Mouse (Mus musculus) heart, embryonic 14.5 days (tissue): Measurements from ENCODE around the gene Tmem150c. TPM values are rescaled to one million over a fixed set of nuclear protein-coding genes. Genes with fewer than 3 reads are reported as not detected.

Experiments
- ATAC-seq: fragments of 200-750 bp; cut with Nextera tagmentation; 2 replicates; pipeline ENCODE4 v1.8.0; 2017; ENCODE audit warnings: low read depth, moderate TSS enrichment; ENCODE audit not compliant: insufficient number of reproducible peaks, insufficient read depth, low FRiP score
- H3K27ac ChIP-seq, 2 experiments: fragments of 200-500 bp in 1 of 2; fragments of 300-500 bp in 1 of 2; sonication (generic) in 1 of 2; replicated peaks in 1 of 2; 2 replicates each; pipeline ENCODE4 v1.5.1; 2012 to 2014; ENCODE audit warnings: low read depth in 2 of 2, low read length in 2 of 2, control low read depth in 1 of 2, mild to moderate bottlenecking in 1 of 2, mixed read lengths in 1 of 2; ENCODE audit not compliant: control insufficient read depth in 1 of 2, insufficient read depth in 1 of 2
- H3K27me3 ChIP-seq: fragments of 300-500 bp; sonication (generic); 2 replicates; pipeline ENCODE4 v1.6.1; 2014; ENCODE audit warnings: mild to moderate bottlenecking, low read length, control low read depth; ENCODE audit not compliant: control insufficient read depth, insufficient read depth
- H3K36me3 ChIP-seq: fragments of 300-500 bp; sonication (generic); 2 replicates; pipeline ENCODE4 v1.6.1; 2014; ENCODE audit warnings: mild to moderate bottlenecking, control low read depth, low read length, mixed read lengths; ENCODE audit not compliant: control insufficient read depth, insufficient read depth
- H3K4me1 ChIP-seq, 2 experiments: fragments of 200-500 bp in 1 of 2; fragments of 300-500 bp in 1 of 2; sonication (generic) in 1 of 2; 2 replicates each; pipeline ENCODE4 v1.6.1; 2012 to 2014; ENCODE audit warnings: low read length in 2 of 2, control low read depth in 1 of 2, mixed read lengths in 1 of 2; ENCODE audit not compliant: control insufficient read depth in 2 of 2, insufficient read depth in 2 of 2
- H3K4me2 ChIP-seq: fragments of 300-500 bp; sonication (generic); 2 replicates; pipeline ENCODE4 v1.6.1; 2014; ENCODE audit warnings: mild to moderate bottlenecking, low read length
- H3K4me3 ChIP-seq, 2 experiments: fragments of 200-500 bp in 1 of 2; fragments of 300-500 bp in 1 of 2; sonication (generic) in 1 of 2; 2 replicates each; pipeline ENCODE4 v1.5.1; 2012 to 2014; ENCODE audit warnings: low read length in 2 of 2, mild to moderate bottlenecking in 2 of 2, control low read depth in 1 of 2, low read depth in 1 of 2, moderate library complexity in 1 of 2; ENCODE audit not compliant: control insufficient read depth in 1 of 2, insufficient read depth in 1 of 2
- H3K9ac ChIP-seq: fragments of 300-500 bp; sonication (generic); 2 replicates; pipeline ENCODE4 v1.6.1; 2014; ENCODE audit warnings: mild to moderate bottlenecking, low read length
- H3K9me3 ChIP-seq: fragments of 300-500 bp; sonication (generic); 2 replicates; pipeline ENCODE4 v1.6.1; 2016; ENCODE audit warnings: low read length, control low read depth; ENCODE audit not compliant: control insufficient read depth
- WGBS: fragments of 180-500 bp; shearing (Covaris S2); extraction: QIAGEN DNeasy Blood & Tissue Kit; methylation state at CpG from one replicate; pipeline ENCODE4 v1.1.7; 2014; 5-methylcytosine and 5-hydroxymethylcytosine counted together
- polyA plus RNA-seq: library from polyadenylated mRNA; unstranded; fragments of >200 nt; fragmentation: Nextera tagmentation; extraction: Ambion mirVana; gene quantifications from 2 replicates; pipeline ENCODE4 v1.2.1, GENCODE M21; 2014

Tmem150c gene
- polyA plus RNA-seq, 1 experiment from 2014 or later, result 1.2 TPM

DNA sequence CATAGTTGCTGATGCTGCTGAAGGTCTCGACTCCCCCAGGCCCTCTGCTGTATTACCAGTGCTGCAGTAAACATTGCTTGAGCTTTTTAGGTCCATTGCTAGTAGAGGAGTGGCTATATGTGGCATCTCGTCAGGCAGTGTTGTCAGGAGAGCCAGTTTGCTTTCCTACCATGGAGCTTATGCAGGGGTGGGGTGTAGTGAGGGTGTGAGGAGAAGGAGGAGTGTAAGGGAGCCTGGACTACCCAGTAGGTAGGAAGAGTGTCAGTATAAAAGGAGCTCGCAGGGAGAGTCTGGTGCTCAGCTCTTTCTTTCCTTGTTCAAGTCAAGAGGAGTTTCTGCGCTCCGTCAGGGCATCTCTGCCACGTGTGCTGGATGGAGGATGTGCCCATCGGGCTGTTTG lies 106.9 kb downstream of the Tmem150c start:
- Histone ChIP-seq H3K4me2 (no peak overlapping the region), H3K27me3 (no peaks in the 10 kb centered on the region), H3K4me3 (no peak overlapping the region), H3K9ac (no peak overlapping the region), H3K9me3 (no peaks in the 10 kb centered on the region), H3K36me3 (no peaks in the 10 kb centered on the region), H3K4me1 (peaks cover 22 to 30% of the 10 kb centered on the region in 2 experiments), H3K27ac (no peak overlapping the region)
- WGBS, result 86% methylated on average over 7 of the region's 7 CpGs
- ATAC-seq, result no peak

DNA sequence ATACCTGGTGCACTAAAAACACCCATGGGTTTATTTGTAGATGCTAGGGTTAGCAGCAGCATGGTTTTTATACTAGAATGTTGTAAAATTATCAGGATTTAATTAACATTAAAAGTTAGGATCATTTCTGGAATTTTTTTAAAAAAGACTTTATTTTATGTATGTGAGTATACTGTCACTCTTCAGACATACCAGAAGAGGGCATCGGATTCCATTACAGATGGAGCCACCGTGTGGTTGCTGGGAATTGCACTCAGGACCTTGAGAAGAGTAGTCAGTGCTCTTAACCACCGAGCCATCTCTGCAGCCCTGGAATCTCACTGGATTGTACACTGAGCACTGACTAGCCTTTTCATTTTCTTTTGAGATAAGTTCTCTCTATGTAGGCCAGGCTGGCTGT lies 109.7 kb downstream of the Tmem150c start:
- no peaks in the 10 kb centered on the region for H3K36me3 ChIP-seq
- H3K9ac ChIP-seq, result no peak overlapping the region
- no peak overlapping the region for H3K4me2 ChIP-seq
- no peak for ATAC-seq
- H3K27ac ChIP-seq, result no peak overlapping the region
- 88% methylated on average over 3 of the region's 3 CpGs for WGBS
- H3K4me1 ChIP-seq, result peaks cover 20 to 26% of the 10 kb centered on the region in 2 experiments
- no peaks in the 10 kb centered on the region for H3K9me3 ChIP-seq
- H3K27me3 ChIP-seq, result no peaks in the 10 kb centered on the region
- H3K4me3 ChIP-seq, result no peak overlapping the region

DNA sequence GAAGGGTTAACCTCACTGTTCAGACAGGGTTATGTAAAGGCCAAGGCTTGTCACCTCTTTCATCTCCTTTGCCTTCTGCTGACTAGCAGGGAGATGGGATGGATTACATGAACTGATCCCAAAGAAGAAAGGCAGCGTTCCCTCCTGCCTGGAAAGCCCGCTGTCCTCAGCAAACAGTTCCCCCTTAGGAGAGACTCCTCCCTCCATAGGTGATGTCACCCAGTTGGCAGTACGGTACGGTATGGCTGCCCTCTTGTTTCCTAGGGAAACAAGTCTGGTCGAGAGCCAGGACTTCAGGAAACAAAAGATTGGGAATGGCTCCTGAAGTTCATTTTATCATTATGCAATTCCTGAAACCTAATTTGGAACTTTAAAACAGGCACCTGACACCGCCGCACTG lies 111.7 kb downstream of the Tmem150c start:
- no peak overlapping the region for H3K4me2 ChIP-seq
- WGBS, result 44% methylated on average over 7 of the region's 7 CpGs
- no peaks in the 10 kb centered on the region for H3K9me3 ChIP-seq
- H3K36me3 ChIP-seq, result no peaks in the 10 kb centered on the region
- H3K27ac ChIP-seq, result no peak overlapping the region; a peak in 1 of 4 replicates
- H3K27me3 ChIP-seq, result no peaks in the 10 kb centered on the region
- no peak; the same call in 1 of the 2 replicates for ATAC-seq
- H3K4me1 ChIP-seq, result peaks cover 13 to 25% of the 10 kb centered on the region in 2 experiments
- H3K9ac ChIP-seq, result no peak overlapping the region
- no peak overlapping the region for H3K4me3 ChIP-seq

DNA sequence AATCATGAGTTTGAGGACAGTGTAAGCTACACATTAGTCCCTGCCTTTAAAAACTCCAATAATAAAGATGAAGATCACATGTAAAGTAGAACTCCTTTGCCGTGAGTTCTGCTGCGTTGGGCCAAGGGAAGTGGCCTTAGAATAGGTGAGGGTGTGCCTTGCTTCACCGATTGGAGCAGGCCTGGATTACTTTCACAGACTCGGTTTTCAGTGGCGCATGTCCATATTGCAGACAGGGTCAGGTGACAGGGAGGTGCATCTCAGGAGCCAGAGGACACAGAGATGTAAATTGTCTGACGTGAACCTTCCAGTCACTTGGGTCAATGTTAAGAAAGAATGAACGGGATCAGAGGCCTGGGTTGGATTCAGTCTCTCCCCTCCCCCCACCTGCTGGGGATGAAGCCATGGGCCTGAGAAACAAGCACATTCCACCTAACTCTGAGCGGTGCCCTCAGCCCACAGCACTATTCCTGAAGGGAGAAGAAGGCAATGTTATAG lies 112.4 kb downstream of the Tmem150c start:
- Histone ChIP-seq H3K27me3 (no peaks in the 10 kb centered on the region), H3K9me3 (no peaks in the 10 kb centered on the region), H3K36me3 (no peaks in the 10 kb centered on the region), H3K4me2 (no peak overlapping the region), H3K27ac (no peak overlapping the region), H3K4me1 (peaks cover 13 to 25% of the 10 kb centered on the region in 2 experiments), H3K4me3 (no peak overlapping the region), H3K9ac (0 out of 2 replicates have a peak overlapping the region, but pooled peaks have one; percentile 27)
- no peak for ATAC-seq
- 56% methylated on average over 8 of the region's 8 CpGs for WGBS

GRCm38 (mm10) chr5:100046096-100046495 lies 113.5 kb downstream of the Tmem150c start:
- Histone ChIP-seq H3K9me3 (no peaks in the 10 kb centered on the region), H3K4me2 (no peak overlapping the region), H3K27me3 (no peaks in the 10 kb centered on the region), H3K9ac (no peak overlapping the region), H3K4me3 (no peak overlapping the region), H3K4me1 (peaks cover 13 to 32% of the 10 kb centered on the region in 2 experiments), H3K27ac (no peak overlapping the region), H3K36me3 (no peaks in the 10 kb centered on the region)
- WGBS, result 83% methylated on average over 3 of the region's 3 CpGs
- ATAC-seq, result no peak

GRCm38 (mm10) chr5:100044621-100045020 lies 115.0 kb downstream of the Tmem150c start:
- Histone ChIP-seq H3K4me1 (peaks cover 13 to 38% of the 10 kb centered on the region in 2 experiments), H3K4me2 (no peak overlapping the region), H3K27ac (no peak overlapping the region), H3K9me3 (no peaks in the 10 kb centered on the region), H3K4me3 (no peak overlapping the region), H3K36me3 (no peaks in the 10 kb centered on the region), H3K9ac (no peak overlapping the region), H3K27me3 (no peaks in the 10 kb centered on the region)
- WGBS, result 73% methylated on average over 5 of the region's 5 CpGs
- ATAC-seq, result no peak

DNA sequence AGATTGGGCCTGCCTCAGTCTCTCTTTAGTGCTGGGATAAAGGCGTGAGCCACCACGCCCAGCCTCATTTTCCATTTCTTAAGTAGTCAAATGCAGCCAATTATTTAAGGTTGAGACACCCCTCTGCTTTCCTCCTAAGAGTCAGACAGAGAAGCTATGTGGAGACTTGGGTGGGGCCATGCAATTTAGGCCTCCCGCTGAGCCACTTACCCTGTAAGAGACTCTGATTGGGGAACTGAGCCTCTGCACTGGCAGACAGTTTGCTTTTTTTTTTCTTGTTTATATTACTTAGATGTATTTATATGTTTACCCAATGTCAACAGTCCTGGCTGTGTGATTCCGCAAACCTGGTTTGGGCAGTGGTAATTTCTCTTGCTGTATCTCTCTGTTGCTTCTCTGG lies 115.6 kb downstream of the Tmem150c start:
- no peak overlapping the region for H3K4me2 ChIP-seq
- H3K9me3 ChIP-seq, result no peaks in the 10 kb centered on the region
- peaks cover 13 to 38% of the 10 kb centered on the region in 2 experiments for H3K4me1 ChIP-seq
- no peaks in the 10 kb centered on the region for H3K27me3 ChIP-seq
- no peaks in the 10 kb centered on the region for H3K36me3 ChIP-seq
- H3K27ac ChIP-seq, result no peak overlapping the region
- H3K9ac ChIP-seq, result no peak overlapping the region
- ATAC-seq, result no peak
- H3K4me3 ChIP-seq, result no peak overlapping the region
- WGBS, result 86% methylated on average over 4 of the region's 4 CpGs

- WGBS, result 59% methylated on average over 5 of the region's 5 CpGs
- Histone ChIP-seq H3K27ac (no peak overlapping the region), H3K9me3 (no peaks in the 10 kb centered on the region), H3K4me3 (no peak overlapping the region), H3K9ac (no peak overlapping the region), H3K4me2 (no peak overlapping the region), H3K4me1 (peaks cover 13 to 38% of the 10 kb centered on the region in 2 experiments), H3K27me3 (no peaks in the 10 kb centered on the region), H3K36me3 (no peaks in the 10 kb centered on the region)
- ATAC-seq, result no peak
These were observed 116.2 kb downstream of the Tmem150c start for GRCm38 (mm10) chr5:100043361-100043760.
